Mouse (Mus musculus): ENCODE data around the gene Ahrr. TPM values are rescaled to one million over a fixed set of nuclear protein-coding genes. Genes with fewer than 3 reads are reported as not detected.
A peak's percentile ranks its signal among the peaks of the same experiment; 100 is the strongest.

Ahrr gene
- total RNA-seq, 2 experiments from 2014 or later, result 0.22 to 0.39 TPM

- peak; percentile 30 to 70 for DNase-seq (ENCODE audit: low spot score in 2 of 2)
Measured at GRCm38 (mm10) chr13:74245214-74245898, 46.8 kb downstream of the Ahrr start.

GRCm38 (mm10) chr13:74237574-74237973 lies 54.6 kb downstream of the Ahrr start:
- no peak for DNase-seq (ENCODE audit: low spot score in 2 of 2)

- DNase-seq (ENCODE audit: low spot score in 2 of 2), result no peak
Measured at GRCm38 (mm10) chr13:74220659-74221058, 71.5 kb downstream of the Ahrr start.

- DNase-seq (ENCODE audit: low spot score in 2 of 2), result no peak
Measured at GRCm38 (mm10) chr13:74218441-74218840, 73.7 kb downstream of the Ahrr start.

- DNase-seq (ENCODE audit: low spot score in 2 of 2), result peak in 1 of 2 experiments; percentile 12
Measured at GRCm38 (mm10) chr13:74208986-74209345, 83.2 kb downstream of the Ahrr start.

GRCm38 (mm10) chr13:74208317-74208985 lies 83.7 kb downstream of the Ahrr start, which contains the start of gene Exoc3:
Gene Exoc3, minus strand, starts transcription at chr13:74208732.
- peak; percentile 86 to 89 for DNase-seq (ENCODE audit: low spot score in 2 of 2)

GRCm38 (mm10) chr13:74196451-74196850 lies 95.7 kb downstream of the Ahrr start:
- DNase-seq (ENCODE audit: low spot score in 2 of 2), result no peak

- no peak for DNase-seq (ENCODE audit: low spot score in 2 of 2)
Measured at GRCm38 (mm10) chr13:74192613-74193012, 99.5 kb downstream of the Ahrr start.

GRCm38 (mm10) chr13:74183011-74183695 lies 109.0 kb downstream of the Ahrr start:
- DNase-seq (ENCODE audit: low spot score in 2 of 2), result no peak

- no peak for DNase-seq (ENCODE audit: low spot score in 2 of 2)
Measured at GRCm38 (mm10) chr13:74172036-74172435, 120.1 kb downstream of the Ahrr start.

- DNase-seq (ENCODE audit: low spot score in 2 of 2), result no peak
Measured at GRCm38 (mm10) chr13:74169446-74170164, 122.5 kb downstream of the Ahrr start.

GRCm38 (mm10) chr13:74167492-74167891 lies 124.6 kb downstream of the Ahrr start:
- no peak for DNase-seq (ENCODE audit: low spot score in 2 of 2)

GRCm38 (mm10) chr13:74167057-74167413 lies 125.1 kb downstream of the Ahrr start:
- DNase-seq (ENCODE audit: low spot score in 2 of 2), result no peak

GRCm38 (mm10) chr13:74166348-74167056 lies 125.6 kb downstream of the Ahrr start:
- peak; percentile 31 to 52 for DNase-seq (ENCODE audit: low spot score in 2 of 2)

Other genes starting within 250 kb of the Ahrr start
- 1 to 10 TPM; 2.1 to 5.0 TPM for gene Cep72, start 230.0 kb downstream of the Ahrr start, total RNA-seq (2021)
- gene Slc9a3, start 170.9 kb downstream of the Ahrr start, total RNA-seq (2021), result under 1 TPM; 0.73 to 0.76 TPM
- gene Exoc3, start 83.6 kb downstream of the Ahrr start, total RNA-seq (2021), result 10 to 100 TPM; 39.0 to 43.5 TPM
- gene Pdcd6, start 25.2 kb upstream of the Ahrr start, total RNA-seq (2021), result 10 to 100 TPM; 41.8 to 42.4 TPM
- 100 to 1,000 TPM; 396 to 440 TPM for gene Sdha, start 57.9 kb upstream of the Ahrr start, total RNA-seq (2021)
- 10 to 100 TPM; 47.7 to 51.1 TPM for gene Ccdc127, start 58.0 kb upstream of the Ahrr start, total RNA-seq (2021)
- gene Lrrc14b, start 71.7 kb upstream of the Ahrr start, total RNA-seq (2021), result 10 to 100 TPM; 33.2 to 39.0 TPM
- gene Zfp72, start 98.5 kb upstream of the Ahrr start, total RNA-seq (2021), result 1 to 10 TPM; 1.6 to 2.1 TPM
- 100 to 1,000 TPM; 369 to 414 TPM for gene Ftl1-ps1, start 107.4 kb upstream of the Ahrr start, total RNA-seq (2021)
- gene Zfp825, start 201.7 kb upstream of the Ahrr start, total RNA-seq (2021), result 1 to 10 TPM; 8.3 to 8.8 TPM